Comparison of ENCODE assay signal across 8 mouse cellular contexts in the genomic region with DNA sequence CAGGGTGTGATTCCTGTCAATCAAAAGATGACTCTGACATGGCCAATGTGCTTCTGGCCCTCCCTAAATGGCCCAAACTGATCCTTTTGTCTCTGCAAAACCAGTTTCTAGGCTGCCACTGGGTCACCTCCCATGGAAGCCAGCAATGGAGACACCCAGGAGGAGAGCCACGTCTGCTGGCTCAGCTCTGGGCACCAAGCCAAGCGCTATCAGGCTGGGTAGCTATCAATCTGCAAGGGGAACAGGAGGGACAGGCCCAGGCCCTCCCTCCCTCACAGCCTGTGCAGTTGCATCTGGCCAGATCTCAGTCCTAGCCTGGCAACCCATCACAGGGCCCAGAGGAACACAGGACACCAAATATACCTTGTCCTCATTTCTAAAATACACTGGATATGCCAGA. TPM values are rescaled to one million over a fixed set of nuclear protein-coding genes. Genes with fewer than 3 reads are reported as not detected.
DNase-seq lines count a peak whose midpoint lies in the region; ATAC-seq lines count a peak whose summit lies in the region.

No protein-coding gene starts in this region.

- H3K27ac ChIP-seq in hindbrain, embryonic 12.5 days: peak overlapping the region; percentile 58
- H3K27ac ChIP-seq in hindbrain, embryonic 11.5 days (ENCODE audit: low read depth, low read length): no peak overlapping the region
- H3K27ac ChIP-seq in liver, embryonic 13.5 days: peak overlapping the region; percentile 89
- peak overlapping the region; percentile 63 for H3K27ac ChIP-seq in stomach, embryonic 16.5 days (ENCODE audit: low read length)

- DNase-seq in hindbrain, embryonic 11.5 days (ENCODE audit: low spot score): no peak
- DNase-seq in MEL-GATA-1-ER (ENCODE audit: extremely low read depth, low read depth): peak; percentile 56
- DNase-seq in cerebellum, postnatal 14 days: peak; percentile 62 to 74
- peak; percentile 78 to 79 for DNase-seq in heart, postnatal 14 days
- DNase-seq in liver, embryonic 13.5 days: no peak
- no peak for DNase-seq in frontal cortex, postnatal 14 days (ENCODE audit: low spot score in 2 of 2)

- intact Hi-C loops in heart, postnatal 14 days (cut with DNase I): no loop called here

- no peak overlapping the region for H3K4me2 ChIP-seq in hindbrain, embryonic 12.5 days (replicated peaks)
- H3K4me2 ChIP-seq in hindbrain, embryonic 11.5 days (replicated peaks; ENCODE audit: low read depth, low read length): no peak overlapping the region
- peak overlapping the region; percentile 61 for H3K4me2 ChIP-seq in liver, embryonic 13.5 days
- no peak overlapping the region for H3K4me2 ChIP-seq in stomach, embryonic 16.5 days (ENCODE audit: low read depth, low read length)

- H3K9me3 ChIP-seq in hindbrain, embryonic 12.5 days (replicated peaks): no peaks in the 10 kb centered on the region
- no peaks in the 10 kb centered on the region for H3K9me3 ChIP-seq in hindbrain, embryonic 11.5 days (ENCODE audit: control insufficient read depth, low read length)
- no peaks in the 10 kb centered on the region for H3K9me3 ChIP-seq in liver, embryonic 13.5 days (replicated peaks)
- H3K9me3 ChIP-seq in stomach, embryonic 16.5 days (replicated peaks; ENCODE audit: control insufficient read depth, low read length): no peaks in the 10 kb centered on the region

- peaks cover 53% of the 10 kb centered on the region for H3K4me1 ChIP-seq in hindbrain, embryonic 12.5 days
- peaks cover 5% of the 10 kb centered on the region; the same call in 1 of the 2 replicates for H3K4me1 ChIP-seq in hindbrain, embryonic 11.5 days (replicated peaks; ENCODE audit: control insufficient read depth, insufficient read depth, low read length)
- peaks cover 93% of the 10 kb centered on the region for H3K4me1 ChIP-seq in liver, embryonic 13.5 days (replicated peaks)
- H3K4me1 ChIP-seq in stomach, embryonic 16.5 days (ENCODE audit: control insufficient read depth, insufficient read depth, low read length): peaks cover 59% of the 10 kb centered on the region

- 39% methylated on average over 2 of the region's 2 CpGs for WGBS in hindbrain, embryonic 12.5 days
- WGBS in hindbrain, embryonic 11.5 days: 59% methylated on average over 2 of the region's 2 CpGs
- 23% methylated on average over 2 of the region's 2 CpGs for WGBS in liver, embryonic 13.5 days (ENCODE audit: insufficient replicate concordance)
- WGBS in stomach, embryonic 16.5 days: 26% methylated on average over 2 of the region's 2 CpGs

- H3K9ac ChIP-seq in hindbrain, embryonic 12.5 days: no peak overlapping the region
- H3K9ac ChIP-seq in hindbrain, embryonic 11.5 days (ENCODE audit: low read depth, low read length): no peak overlapping the region
- H3K9ac ChIP-seq in liver, embryonic 13.5 days: peak overlapping the region; percentile 42
- H3K9ac ChIP-seq in stomach, embryonic 16.5 days (ENCODE audit: low read length): no peak overlapping the region

- peaks cover 9% of the 10 kb centered on the region; the same call in 1 of the 2 replicates for H3K36me3 ChIP-seq in hindbrain, embryonic 12.5 days
- H3K36me3 ChIP-seq in hindbrain, embryonic 11.5 days (ENCODE audit: control insufficient read depth, insufficient read depth, low read length): no peaks in the 10 kb centered on the region
- H3K36me3 ChIP-seq in liver, embryonic 13.5 days: 0 out of 2 replicates have a peak, but pooled peaks cover 11% of the 10 kb centered on the region
- no peaks in the 10 kb centered on the region for H3K36me3 ChIP-seq in stomach, embryonic 16.5 days (ENCODE audit: control insufficient read depth, insufficient read depth, low read length)

- peak; percentile 56; the same call in 1 of the 2 replicates for ATAC-seq in hindbrain, embryonic 12.5 days (ENCODE audit: low FRiP score)
- no peak for ATAC-seq in hindbrain, embryonic 11.5 days (ENCODE audit: low FRiP score)
- peak; percentile 85 for ATAC-seq in liver, embryonic 13.5 days (ENCODE audit: low read depth)
- peak; percentile 75 for ATAC-seq in stomach, embryonic 16.5 days (ENCODE audit: insufficient read depth, low FRiP score)

- H3K4me3 ChIP-seq in hindbrain, embryonic 12.5 days: no peak overlapping the region
- no peak overlapping the region for H3K4me3 ChIP-seq in hindbrain, embryonic 11.5 days (ENCODE audit: low read depth, low read length)
- peak overlapping the region; percentile 28 for H3K4me3 ChIP-seq in liver, embryonic 13.5 days (replicated peaks)
- H3K4me3 ChIP-seq in stomach, embryonic 16.5 days (replicated peaks; ENCODE audit: low read length): no peak overlapping the region

- no peaks in the 10 kb centered on the region for H3K27me3 ChIP-seq in hindbrain, embryonic 12.5 days
- H3K27me3 ChIP-seq in hindbrain, embryonic 11.5 days (ENCODE audit: control insufficient read depth, insufficient read depth, low read length): no peaks in the 10 kb centered on the region
- H3K27me3 ChIP-seq in liver, embryonic 13.5 days: no peaks in the 10 kb centered on the region
- no peaks in the 10 kb centered on the region for H3K27me3 ChIP-seq in stomach, embryonic 16.5 days (ENCODE audit: control insufficient read depth, insufficient read depth, low read length)

RNA-seq across cellular contexts. Expression of gene 2310022B05Rik, which starts 4.8 kb away (rescaled TPM):
- polyA plus RNA-seq in hindbrain, embryonic 12.5 days (2016; fragmentation: Nextera tagmentation; extraction: Ambion mirVana): 26.6 and 31.2 TPM in 2 replicates
- 19.6 and 22.6 TPM in 2 replicates for polyA plus RNA-seq in hindbrain, embryonic 11.5 days (2014; fragmentation: Nextera tagmentation; extraction: Ambion mirVana)
- 100 to 1,000 TPM in 1 of 2 experiments, 10 to 100 TPM in 1; 85.6 to 103 TPM for total RNA-seq in heart, postnatal 14 days (2021)
- polyA plus RNA-seq in liver, embryonic 13.5 days (2015; fragmentation: Nextera tagmentation; extraction: Ambion mirVana): 4.6 and 5.8 TPM in 2 replicates
- 23.3 and 23.5 TPM in 2 replicates for polyA plus RNA-seq in stomach, embryonic 16.5 days (2015; fragmentation: Nextera tagmentation; extraction: Ambion mirVana)

Comparison
In these comparisons a context has a peak if more than half of its experiments do, and no peak if none do; other contexts are left out.
1. DNase-seq: peak in MEL-GATA-1-ER (single experiment), cerebellum, postnatal 14 days (2 of 2) and heart, postnatal 14 days (2 of 2); none in hindbrain, embryonic 11.5 days (single experiment), liver, embryonic 13.5 days (single experiment) and frontal cortex, postnatal 14 days (0 of 2).